Mouse (Mus musculus) myocyte (in vitro differentiated cells): ENCODE data around the gene Rngtt.

ENCODE experiments used
- MAX ChIP-seq: IDR thresholded peaks from one replicate; pipeline ENCODE4 v1.6.1; 2011; ENCODE audit warnings: low read depth, mild to moderate bottlenecking, control low read depth
- MYOD1 ChIP-seq, 3 experiments: IDR thresholded peaks; one replicate each; pipeline ENCODE4 v1.6.1; 2011; ENCODE audit warnings: control low read depth in 2 of 3, low read depth in 2 of 3, mild to moderate bottlenecking in 2 of 3, moderate library complexity in 1 of 3; ENCODE audit not compliant: insufficient read length in 2 of 3, control insufficient read depth in 1 of 3
- MYOG ChIP-seq, 3 experiments: IDR thresholded peaks; one replicate each; pipeline ENCODE4 v1.6.1; 2011; ENCODE audit warnings: control low read depth in 2 of 3, low read depth in 2 of 3, mild to moderate bottlenecking in 2 of 3; ENCODE audit not compliant: insufficient read length in 2 of 3, control insufficient read depth in 1 of 3, insufficient read depth in 1 of 3
- POLR2A ChIP-seq: IDR thresholded peaks from one replicate; pipeline ENCODE4 v1.6.1; 2011; ENCODE audit warnings: low read depth, mild to moderate bottlenecking, control low read depth, moderate library complexity; ENCODE audit not compliant: insufficient read length
- SRF ChIP-seq: IDR thresholded peaks from one replicate; pipeline ENCODE4 v1.6.1; 2011; ENCODE audit warnings: low read depth; ENCODE audit not compliant: control insufficient read depth, insufficient read length
- TCF3 ChIP-seq: IDR thresholded peaks from one replicate; pipeline ENCODE4 v1.6.1; 2011; ENCODE audit warnings: low read depth, control low read depth; ENCODE audit not compliant: insufficient read length
- USF1 ChIP-seq: IDR thresholded peaks from one replicate; pipeline ENCODE4 v1.6.1; 2011; ENCODE audit warnings: low read depth, mild to moderate bottlenecking, control low read depth, moderate library complexity

DNA sequence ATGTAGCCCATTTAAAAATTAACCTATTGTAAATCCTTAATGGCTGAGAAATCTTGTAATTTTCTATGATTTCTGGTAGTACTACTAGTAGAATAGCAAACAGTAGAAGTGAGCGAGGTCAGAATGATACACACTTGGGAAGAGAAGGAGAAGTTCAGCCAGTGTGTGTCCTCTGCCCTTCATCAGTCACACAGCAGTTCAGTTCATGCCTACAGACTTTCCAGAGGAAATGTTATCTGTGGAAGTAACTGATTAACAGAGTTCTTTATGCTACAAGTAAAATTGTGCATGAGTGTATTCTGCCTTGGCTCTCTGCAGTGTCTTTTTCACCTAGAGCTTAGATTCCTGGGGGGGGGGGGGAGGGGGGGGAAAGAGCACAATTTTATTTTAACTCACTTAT lies 181.0 kb downstream of the Rngtt start:
- TF ChIP-seq USF1 (no peak), POLR2A (no peak), TCF3 (no peak), SRF (no peak), MAX (no peak), MYOG (IDR thresholded peaks at IDR 0.05; ENCODE audit: control insufficient read depth in 1 of 3, insufficient read depth in 1 of 3, insufficient read length in 2 of 3, low read depth in 2 of 3) (no peak), MYOD1 (IDR thresholded peaks at IDR 0.05; ENCODE audit: control insufficient read depth in 1 of 3, insufficient read length in 2 of 3, low read depth in 2 of 3) (no peak)
